Mouse (Mus musculus): Measurements from ENCODE around the gene Chn1. TPM values are rescaled to one million over a fixed set of nuclear protein-coding genes. Genes with fewer than 3 reads are reported as not detected.

Chn1 gene
- polyA plus RNA-seq, 1 experiment from 2014 or later: 31.5 TPM

GRCm38 (mm10) chr2:73741286-73741685 lies 33.9 kb downstream of the Chn1 start:
- Histone ChIP-seq H3K4me1 (0 out of 2 replicates have a peak, but pooled peaks cover 6% of the 10 kb centered on the region), H3K36me3 (no peaks in the 10 kb centered on the region), H3K4me2 (replicated peaks) (no peak overlapping the region), H3K27ac (no peak overlapping the region), H3K9me3 (no peaks in the 10 kb centered on the region), H3K4me3 (no peak overlapping the region), H3K9ac (no peak overlapping the region), H3K27me3 (no peaks in the 10 kb centered on the region)
- 94% methylated on average over 3 of the region's 3 CpGs for WGBS
- ATAC-seq (ENCODE audit: insufficient number of reproducible peaks, insufficient read depth, low FRiP score, low TSS enrichment): no peak

GRCm38 (mm10) chr2:73727868-73728267 lies 47.3 kb downstream of the Chn1 start:
- Histone ChIP-seq H3K4me1 (peaks cover under 1% of the 10 kb centered on the region; the same call in 1 of the 2 replicates), H3K27ac (no peak overlapping the region), H3K27me3 (no peaks in the 10 kb centered on the region), H3K4me3 (no peak overlapping the region), H3K36me3 (no peaks in the 10 kb centered on the region), H3K4me2 (replicated peaks) (no peak overlapping the region), H3K9ac (no peak overlapping the region), H3K9me3 (no peaks in the 10 kb centered on the region)
- ATAC-seq (ENCODE audit: insufficient number of reproducible peaks, insufficient read depth, low FRiP score, low TSS enrichment): no peak
- 77% methylated on average over 2 of the region's 2 CpGs for WGBS

GRCm38 (mm10) chr2:73724934-73725333 lies 50.2 kb downstream of the Chn1 start:
- H3K27me3 ChIP-seq: no peaks in the 10 kb centered on the region
- H3K27ac ChIP-seq: no peak overlapping the region
- WGBS: 83% methylated on average over 3 of the region's 3 CpGs
- no peak for ATAC-seq (ENCODE audit: insufficient number of reproducible peaks, insufficient read depth, low FRiP score, low TSS enrichment)
- no peak overlapping the region for H3K4me3 ChIP-seq
- peaks cover 10% of the 10 kb centered on the region for H3K4me1 ChIP-seq
- no peak overlapping the region for H3K4me2 ChIP-seq (replicated peaks)
- no peaks in the 10 kb centered on the region for H3K9me3 ChIP-seq
- no peak overlapping the region for H3K9ac ChIP-seq
- no peaks in the 10 kb centered on the region for H3K36me3 ChIP-seq

- Histone ChIP-seq H3K27ac (no peak overlapping the region), H3K36me3 (no peaks in the 10 kb centered on the region), H3K9ac (no peak overlapping the region), H3K4me1 (peaks cover 10% of the 10 kb centered on the region), H3K9me3 (no peaks in the 10 kb centered on the region), H3K27me3 (no peaks in the 10 kb centered on the region), H3K4me3 (no peak overlapping the region), H3K4me2 (replicated peaks) (no peak overlapping the region)
- 17% methylated on average over 4 of the region's 4 CpGs for WGBS
- ATAC-seq (ENCODE audit: insufficient number of reproducible peaks, insufficient read depth, low FRiP score, low TSS enrichment): no peak
Observed at GRCm38 (mm10) chr2:73721821-73722220, 53.3 kb downstream of the Chn1 start.

- Histone ChIP-seq H3K4me2 (replicated peaks) (no peak overlapping the region), H3K9ac (no peak overlapping the region), H3K27ac (no peak overlapping the region), H3K27me3 (no peaks in the 10 kb centered on the region), H3K4me1 (no peaks in the 10 kb centered on the region), H3K4me3 (no peak overlapping the region), H3K9me3 (no peaks in the 10 kb centered on the region), H3K36me3 (no peaks in the 10 kb centered on the region)
- ATAC-seq (ENCODE audit: insufficient number of reproducible peaks, insufficient read depth, low FRiP score, low TSS enrichment): no peak
Observed at GRCm38 (mm10) chr2:73712481-73712880, 62.7 kb downstream of the Chn1 start.

- Histone ChIP-seq H3K4me3 (no peak overlapping the region), H3K27ac (no peak overlapping the region), H3K9me3 (no peaks in the 10 kb centered on the region), H3K4me1 (no peaks in the 10 kb centered on the region), H3K36me3 (no peaks in the 10 kb centered on the region), H3K4me2 (replicated peaks) (no peak overlapping the region), H3K9ac (no peak overlapping the region), H3K27me3 (no peaks in the 10 kb centered on the region)
- WGBS: 78% methylated on average over 4 of the region's 4 CpGs
- no peak for ATAC-seq (ENCODE audit: insufficient number of reproducible peaks, insufficient read depth, low FRiP score, low TSS enrichment)
Observed at GRCm38 (mm10) chr2:73693045-73693444, 82.1 kb downstream of the Chn1 start.

- no peak overlapping the region for H3K27ac ChIP-seq
- no peak for ATAC-seq (ENCODE audit: insufficient number of reproducible peaks, insufficient read depth, low FRiP score, low TSS enrichment)
- WGBS: 86% methylated on average over 6 of the region's 6 CpGs
Observed at GRCm38 (mm10) chr2:73690783-73691604, 84.2 kb downstream of the Chn1 start.

GRCm38 (mm10) chr2:73682500-73682899 lies 92.6 kb downstream of the Chn1 start:
- H3K9ac ChIP-seq: no peak overlapping the region
- no peaks in the 10 kb centered on the region for H3K4me1 ChIP-seq
- no peak overlapping the region for H3K4me2 ChIP-seq (replicated peaks)
- 23% methylated on average over 1 of the region's 1 CpGs for WGBS
- no peaks in the 10 kb centered on the region for H3K36me3 ChIP-seq
- ATAC-seq (ENCODE audit: insufficient number of reproducible peaks, insufficient read depth, low FRiP score, low TSS enrichment): no peak
- H3K4me3 ChIP-seq: no peak overlapping the region
- no peak overlapping the region for H3K27ac ChIP-seq
- no peaks in the 10 kb centered on the region for H3K27me3 ChIP-seq
- H3K9me3 ChIP-seq: no peaks in the 10 kb centered on the region

More at GRCm38 (mm10) chr2:73690783-73691604, 84.2 kb downstream of the Chn1 start:
- Histone ChIP-seq H3K36me3 (no peaks in the 10 kb centered on the region), H3K4me1 (no peaks in the 10 kb centered on the region), H3K9ac (no peak overlapping the region), H3K9me3 (no peaks in the 10 kb centered on the region), H3K4me3 (no peak overlapping the region), H3K27me3 (no peaks in the 10 kb centered on the region), H3K4me2 (replicated peaks) (no peak overlapping the region)

- no peak for ATAC-seq (ENCODE audit: insufficient number of reproducible peaks, insufficient read depth, low FRiP score, low TSS enrichment)
- H3K4me1 ChIP-seq: no peaks in the 10 kb centered on the region
- no peaks in the 10 kb centered on the region for H3K36me3 ChIP-seq
- H3K9ac ChIP-seq: no peak overlapping the region
- no peak overlapping the region for H3K4me2 ChIP-seq (replicated peaks)
- H3K27me3 ChIP-seq: no peaks in the 10 kb centered on the region
- H3K4me3 ChIP-seq: no peak overlapping the region
- 85% methylated on average over 1 of the region's 1 CpGs for WGBS
- H3K9me3 ChIP-seq: no peaks in the 10 kb centered on the region
- no peak overlapping the region for H3K27ac ChIP-seq
Observed at GRCm38 (mm10) chr2:73680425-73681027, 94.6 kb downstream of the Chn1 start.

- Histone ChIP-seq H3K4me3 (no peak overlapping the region), H3K9ac (no peak overlapping the region), H3K4me2 (replicated peaks) (no peak overlapping the region), H3K4me1 (no peaks in the 10 kb centered on the region), H3K9me3 (no peaks in the 10 kb centered on the region), H3K36me3 (no peaks in the 10 kb centered on the region), H3K27ac (no peak overlapping the region), H3K27me3 (no peaks in the 10 kb centered on the region)
- 72% methylated on average over 4 of the region's 4 CpGs for WGBS
- ATAC-seq (ENCODE audit: insufficient number of reproducible peaks, insufficient read depth, low FRiP score, low TSS enrichment): no peak
Observed at GRCm38 (mm10) chr2:73668608-73669007, 106.5 kb downstream of the Chn1 start.

- WGBS: 87% methylated on average over 11 of the region's 11 CpGs
Observed at GRCm38 (mm10) chr2:73660566-73661134, 114.5 kb downstream of the Chn1 start.

More at GRCm38 (mm10) chr2:73660566-73661134, 114.5 kb downstream of the Chn1 start:
- no peak overlapping the region for H3K9ac ChIP-seq
- ATAC-seq (ENCODE audit: insufficient number of reproducible peaks, insufficient read depth, low FRiP score, low TSS enrichment): 0 out of 2 replicates have a peak, but pooled peaks have one; percentile 5
- no peak overlapping the region for H3K27ac ChIP-seq
- H3K4me1 ChIP-seq: peaks cover 20% of the 10 kb centered on the region
- H3K9me3 ChIP-seq: no peaks in the 10 kb centered on the region
- H3K4me2 ChIP-seq (replicated peaks): peak overlapping the region; percentile 33
- no peaks in the 10 kb centered on the region for H3K36me3 ChIP-seq
- H3K4me3 ChIP-seq: no peak overlapping the region
- H3K27me3 ChIP-seq: no peaks in the 10 kb centered on the region

Measured in embryonic facial prominence, embryonic 12.5 days (tissue).